In genomic region chr4:150176535-150176934, GRCm38 (mm10) we compare ENCODE assay signal across 9 mouse cellular contexts. TPM values are rescaled to one million over a fixed set of nuclear protein-coding genes. Genes with fewer than 3 reads are reported as not detected.
A peak's percentile ranks its signal among the peaks of the same experiment; 100 is the strongest.
DNase-seq lines count a peak whose midpoint lies in the region; ATAC-seq and TF ChIP-seq lines count a peak whose summit lies in the region.
"Had no signal": no experiment of that assay in that cellular context is flagged by ENCODE, and none has a peak within 500 bp of the region (broad histone marks: within the 10 kb centered on the region; RNA-seq: fewer than 3 reads in every experiment).

No protein-coding gene starts in this region.

- no peaks in the 10 kb centered on the region for H3K36me3 ChIP-seq in forebrain, postnatal 0 days (ENCODE audit: insufficient read depth)
- H3K36me3 ChIP-seq in liver, embryonic 13.5 days = no peaks in the 10 kb centered on the region

- 8% methylated on average over 7 of the region's 7 CpGs for WGBS in forebrain, postnatal 0 days
- 3% methylated on average over 7 of the region's 7 CpGs for WGBS in liver, embryonic 13.5 days (ENCODE audit: insufficient replicate concordance)
- 6% methylated on average over 7 of the region's 7 CpGs for WGBS in olfactory bulb, adult 2 months

- peak; percentile 57 for ATAC-seq in CD4-positive, CD25-positive, alpha-beta regulatory T cell, adult 4 months
- 0 out of 2 replicates have a peak, but pooled peaks have one; percentile 42 for ATAC-seq in forebrain, postnatal 0 days
- ATAC-seq in inflammation-experienced regulatory T-cells, adult 6 months = peak; percentile 54
- ATAC-seq in liver, embryonic 13.5 days (ENCODE audit: low read depth) = peak; percentile 41; the same call in 1 of the 2 replicates

- H3K9me3 ChIP-seq in forebrain, postnatal 0 days (ENCODE audit: low read length) = no peaks in the 10 kb centered on the region
- no peaks in the 10 kb centered on the region for H3K9me3 ChIP-seq in liver, embryonic 13.5 days (replicated peaks)

- no peak overlapping the region for H3K9ac ChIP-seq in forebrain, postnatal 0 days
- H3K9ac ChIP-seq in liver, embryonic 13.5 days = 0 out of 2 replicates have a peak overlapping the region, but pooled peaks have one; percentile 1

- peak; percentile 79 for TF ChIP-seq CTCF in forebrain, postnatal 0 days (IDR thresholded peaks at IDR 0.05; ENCODE audit: low read depth)
- TF ChIP-seq CTCF in olfactory bulb, adult 2 months (IDR thresholded peaks at IDR 0.05; ENCODE audit: insufficient read depth, low read depth, low read length) = peak; percentile 78

- TF ChIP-seq POLR2A in olfactory bulb, adult 2 months (IDR thresholded peaks at IDR 0.05; ENCODE audit: insufficient read depth, low read depth, low read length) = no peak

- H3K27ac ChIP-seq in forebrain, postnatal 0 days (ENCODE audit: low read depth, low read length) = no peak overlapping the region
- H3K27ac ChIP-seq in liver, embryonic 13.5 days = no peak overlapping the region
- no peak overlapping the region for H3K27ac ChIP-seq in olfactory bulb, adult 2 months (ENCODE audit: insufficient read depth, low read depth, low read length)

- H3K27me3 ChIP-seq in forebrain, postnatal 0 days (ENCODE audit: insufficient read depth, low read length) = no peaks in the 10 kb centered on the region
- H3K27me3 ChIP-seq in liver, embryonic 13.5 days = no peaks in the 10 kb centered on the region

- no peaks in the 10 kb centered on the region for H3K4me1 ChIP-seq in forebrain, postnatal 0 days (ENCODE audit: insufficient read depth)
- H3K4me1 ChIP-seq in liver, embryonic 13.5 days (replicated peaks) = peaks cover 20% of the 10 kb centered on the region
- H3K4me1 ChIP-seq in olfactory bulb, adult 2 months (ENCODE audit: control insufficient read depth, insufficient read depth, low read length) = peaks cover 4% of the 10 kb centered on the region

- peak; percentile 71 for DNase-seq in A20 (ENCODE audit: low read depth, low spot score)
- peak; percentile 30 for DNase-seq in cerebellum, adult 11 months
- DNase-seq in forebrain, postnatal 0 days = peak; percentile 50
- peak; percentile 24 for DNase-seq in liver, embryonic 13.5 days
- no peak for DNase-seq in urinary bladder, adult 2 months (ENCODE audit: low spot score)

- no peak overlapping the region for H3K4me3 ChIP-seq in forebrain, postnatal 0 days (ENCODE audit: low read depth, low read length)
- no peak overlapping the region for H3K4me3 ChIP-seq in liver, embryonic 13.5 days (replicated peaks)
- no peak overlapping the region for H3K4me3 ChIP-seq in olfactory bulb, adult 2 months (ENCODE audit: insufficient read depth, low read depth, low read length)

- H3K4me2 ChIP-seq in forebrain, postnatal 0 days (ENCODE audit: low read depth) = no peak overlapping the region
- H3K4me2 ChIP-seq in liver, embryonic 13.5 days = peak overlapping the region; percentile 40

RNA-seq across cellular contexts. Expression of gene Car6, which starts 24.6 kb away (rescaled TPM):
- polyA plus RNA-seq in CD4-positive, CD25-positive, alpha-beta regulatory T cell, adult 4 months (2017; shearing (Covaris generic)) = not detected
- total RNA-seq in forebrain, postnatal 0 days (2014; rRNA removed) = not detected in 2 replicates
- not detected in 2 replicates for polyA plus RNA-seq in forebrain, postnatal 0 days (2015; fragmentation: Nextera tagmentation; extraction: Ambion mirVana)
- not detected for polyA plus RNA-seq in inflammation-experienced regulatory T-cells, adult 6 months (2017; shearing (Covaris generic))
- polyA plus RNA-seq in liver, embryonic 13.5 days (2015; fragmentation: Nextera tagmentation; extraction: Ambion mirVana) = not detected in 2 replicates
- polyA plus RNA-seq in olfactory bulb, adult 2 months (2012; ENCODE audit: insufficient read depth, insufficient read length, low replicate concordance, missing spikeins) = not detected in 2 replicates
- not detected in 2 replicates for polyA plus RNA-seq in urinary bladder, adult 2 months (2012; rRNA removed)

RNA-seq across cellular contexts. Expression of gene Slc2a7, which starts 27.8 kb away (rescaled TPM):
- not detected for polyA plus RNA-seq in CD4-positive, CD25-positive, alpha-beta regulatory T cell, adult 4 months (2017; shearing (Covaris generic))
- not detected in 2 replicates for total RNA-seq in forebrain, postnatal 0 days (2014; rRNA removed)
- not detected in 2 replicates for polyA plus RNA-seq in forebrain, postnatal 0 days (2015; fragmentation: Nextera tagmentation; extraction: Ambion mirVana)
- polyA plus RNA-seq in inflammation-experienced regulatory T-cells, adult 6 months (2017; shearing (Covaris generic)) = not detected
- 0.21 TPM in 1 of 2 replicates, not detected in the other for polyA plus RNA-seq in liver, embryonic 13.5 days (2015; fragmentation: Nextera tagmentation; extraction: Ambion mirVana)
- polyA plus RNA-seq in olfactory bulb, adult 2 months (2012; ENCODE audit: insufficient read depth, insufficient read length, low replicate concordance, missing spikeins) = not detected in 2 replicates
- not detected in 2 replicates for polyA plus RNA-seq in urinary bladder, adult 2 months (2012; rRNA removed)
- total RNA-seq: layer of hippocampus, postnatal 36 days had no signal

RNA-seq across cellular contexts. Expression of gene Slc2a5, which starts 57.5 kb away (rescaled TPM):
- polyA plus RNA-seq in CD4-positive, CD25-positive, alpha-beta regulatory T cell, adult 4 months (2017; shearing (Covaris generic)) = not detected
- total RNA-seq in forebrain, postnatal 0 days (2014; rRNA removed) = 1.8 and 3.4 TPM in 2 replicates
- polyA plus RNA-seq in forebrain, postnatal 0 days (2015; fragmentation: Nextera tagmentation; extraction: Ambion mirVana) = 1.4 and 3.2 TPM in 2 replicates
- not detected for polyA plus RNA-seq in inflammation-experienced regulatory T-cells, adult 6 months (2017; shearing (Covaris generic))
- 0.22 and 0.23 TPM in 2 replicates for polyA plus RNA-seq in liver, embryonic 13.5 days (2015; fragmentation: Nextera tagmentation; extraction: Ambion mirVana)
- polyA plus RNA-seq in olfactory bulb, adult 2 months (2012; ENCODE audit: insufficient read depth, insufficient read length, low replicate concordance, missing spikeins) = not detected in 2 replicates
- 0.18 and 0.28 TPM in 2 replicates for polyA plus RNA-seq in urinary bladder, adult 2 months (2012; rRNA removed)

RNA-seq across cellular contexts. Expression of gene Eno1, which starts 60.0 kb away (rescaled TPM):
- polyA plus RNA-seq in CD4-positive, CD25-positive, alpha-beta regulatory T cell, adult 4 months (2017; shearing (Covaris generic)) = 1,000 to 10,000 TPM in 1 of 2 experiments, 100 to 1,000 TPM in 1; 733 to 1,178 TPM
- total RNA-seq in forebrain, postnatal 0 days (2014; rRNA removed) = 283 and 328 TPM in 2 replicates
- polyA plus RNA-seq in forebrain, postnatal 0 days (2015; fragmentation: Nextera tagmentation; extraction: Ambion mirVana) = 856 and 963 TPM in 2 replicates
- 100 to 1,000 TPM; 503 to 566 (median 560) TPM for polyA plus RNA-seq in inflammation-experienced regulatory T-cells, adult 6 months (2017; shearing (Covaris generic))
- 783 and 784 TPM in 2 replicates for polyA plus RNA-seq in liver, embryonic 13.5 days (2015; fragmentation: Nextera tagmentation; extraction: Ambion mirVana)
- polyA plus RNA-seq in olfactory bulb, adult 2 months (2012; ENCODE audit: insufficient read depth, insufficient read length, low replicate concordance, missing spikeins) = 1,081 TPM in 1 of 2 replicates, not detected in the other
- 340 and 364 TPM in 2 replicates for polyA plus RNA-seq in urinary bladder, adult 2 months (2012; rRNA removed)
